Mouse (Mus musculus) yolk sac, embryonic 10.5 days (tissue): ENCODE measurements around the gene Gm45837.

Experiments used
- DNase-seq: peaks from one replicate; pipeline ENCODE4 v3.0.0-alpha.2; 2017; ENCODE audit warnings: low spot score

Gene Gm45837

DNA sequence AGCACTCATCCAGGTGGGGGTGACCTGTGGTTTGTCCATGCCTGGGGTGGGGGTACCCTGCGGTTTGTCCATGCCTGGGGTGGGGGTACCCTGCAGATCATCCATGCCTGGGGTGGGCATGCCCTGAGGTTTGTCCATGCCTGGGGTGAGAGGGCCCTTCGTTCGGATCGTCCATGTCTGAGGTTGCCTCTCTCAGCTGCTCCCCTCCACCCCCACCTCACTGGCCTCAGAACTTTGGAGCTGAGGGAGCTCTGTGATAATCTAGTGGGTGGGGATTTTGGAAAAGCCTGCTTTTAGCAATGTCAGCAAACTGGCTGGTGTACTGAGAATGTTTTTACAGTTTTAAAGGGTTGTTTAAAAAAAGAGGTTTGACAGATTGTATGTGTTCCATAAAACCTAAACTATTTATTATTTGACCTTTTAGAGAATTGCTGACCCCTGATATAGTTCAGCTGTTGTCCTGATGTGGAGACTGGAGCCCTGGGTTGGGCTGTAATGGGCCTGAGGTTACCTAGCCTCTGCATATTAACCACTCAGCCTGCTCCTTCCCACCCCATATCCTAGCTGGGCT, 18.7 kb upstream of the Gm45837 start:
- DNase-seq, result no peak

DNA sequence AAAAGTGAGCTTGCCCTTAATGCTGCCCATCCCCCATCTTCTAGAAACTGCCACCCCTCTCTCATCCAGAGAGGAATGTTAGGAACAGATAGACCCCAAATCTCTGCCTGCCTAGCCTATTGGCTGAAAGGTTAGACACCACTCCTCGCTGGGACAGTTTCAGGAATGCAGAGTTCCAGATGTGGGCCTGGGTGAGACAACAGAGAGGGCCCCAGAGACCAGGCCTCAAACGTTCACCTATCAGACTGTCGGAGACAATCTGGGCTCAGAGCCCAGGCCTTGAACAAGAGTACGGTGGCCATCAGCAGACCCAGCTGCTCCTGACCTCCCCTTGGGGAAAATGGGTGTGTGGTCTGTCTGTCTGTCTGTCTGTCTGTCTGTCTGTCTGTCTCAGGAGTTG, 17.7 kb upstream of the Gm45837 start:
- DNase-seq, result no peak

DNA sequence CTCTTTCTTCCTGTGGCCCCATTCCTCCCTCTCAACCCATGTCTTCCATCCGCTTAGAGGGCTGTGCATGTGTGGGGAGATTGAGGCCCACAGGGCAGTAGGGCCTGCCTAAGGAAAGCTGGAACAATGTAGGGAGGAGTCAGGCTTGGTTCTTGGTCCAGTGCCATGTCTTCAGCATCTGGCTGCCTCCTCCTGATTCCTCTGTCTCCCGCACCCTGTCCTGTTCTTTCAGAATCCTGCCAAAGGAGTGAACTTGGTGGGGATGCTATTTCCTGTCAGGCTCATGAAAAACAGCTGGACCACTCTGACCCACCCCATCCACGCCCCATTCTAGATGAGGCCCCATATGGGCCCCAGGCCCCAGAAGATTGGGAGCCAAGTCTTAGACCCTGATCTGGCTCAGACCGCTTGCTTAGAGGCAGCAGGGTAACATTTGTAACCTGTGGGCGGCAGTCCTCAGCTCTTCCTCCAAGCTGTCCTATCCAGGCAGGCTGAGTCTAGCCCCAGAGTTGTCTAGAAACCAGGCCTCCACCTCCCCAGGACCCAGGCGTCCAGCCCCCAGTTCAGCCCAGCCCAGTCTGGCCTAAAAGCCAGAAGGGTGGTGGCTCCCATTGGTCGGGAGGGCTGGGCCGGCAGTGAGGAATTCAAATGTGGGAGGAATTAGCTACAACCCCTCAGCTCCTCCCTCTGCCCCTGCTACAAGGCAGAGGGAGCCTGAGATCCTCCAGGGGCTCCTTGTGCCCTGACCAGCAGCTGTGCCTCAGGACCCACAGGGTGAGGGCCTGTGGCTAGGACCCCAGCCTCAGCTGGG, 16.8 kb upstream of the Gm45837 start:
- peak; percentile 67 for DNase-seq

DNA sequence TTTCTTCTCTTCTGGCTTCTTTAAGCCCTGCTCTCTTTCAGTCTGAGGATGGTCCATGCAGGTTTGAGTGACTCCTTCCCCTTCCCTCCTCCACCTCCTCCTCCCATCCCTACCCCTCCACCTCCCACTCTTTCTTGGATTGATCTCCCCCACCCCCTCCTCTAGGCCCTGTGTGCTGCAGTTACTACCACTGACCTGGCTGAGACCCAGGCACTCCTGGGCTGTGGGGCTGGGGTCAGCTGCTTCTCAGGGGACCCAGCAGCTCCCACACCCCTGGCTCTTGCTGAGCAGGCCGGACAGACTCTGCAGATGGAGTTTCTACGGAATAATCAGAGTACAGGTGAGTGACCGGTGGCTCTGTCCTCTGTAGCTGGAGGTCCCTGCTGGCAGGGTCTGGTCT, 16.1 kb upstream of the Gm45837 start:
- DNase-seq, result no peak

DNA sequence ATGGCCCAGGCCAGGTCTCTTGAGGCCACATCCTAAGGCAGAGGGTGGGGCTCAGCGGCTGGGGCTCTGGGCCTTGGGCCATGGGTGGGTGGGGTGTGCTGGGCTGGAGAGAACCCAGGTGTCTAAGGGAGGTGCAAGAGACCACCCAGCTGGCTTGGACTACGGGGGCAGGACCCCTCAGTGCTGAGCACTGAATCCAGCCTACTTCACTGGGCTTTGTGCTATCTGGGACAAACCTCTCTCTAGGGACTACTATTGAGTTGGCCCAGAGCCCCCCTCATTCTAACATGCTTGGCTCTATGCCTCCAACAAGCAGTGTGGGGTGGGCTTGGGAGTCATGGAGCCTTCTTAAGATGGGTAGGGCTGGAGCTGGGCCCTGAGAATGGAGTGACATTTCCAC, 15.2 kb upstream of the Gm45837 start:
- DNase-seq, result no peak

DNA sequence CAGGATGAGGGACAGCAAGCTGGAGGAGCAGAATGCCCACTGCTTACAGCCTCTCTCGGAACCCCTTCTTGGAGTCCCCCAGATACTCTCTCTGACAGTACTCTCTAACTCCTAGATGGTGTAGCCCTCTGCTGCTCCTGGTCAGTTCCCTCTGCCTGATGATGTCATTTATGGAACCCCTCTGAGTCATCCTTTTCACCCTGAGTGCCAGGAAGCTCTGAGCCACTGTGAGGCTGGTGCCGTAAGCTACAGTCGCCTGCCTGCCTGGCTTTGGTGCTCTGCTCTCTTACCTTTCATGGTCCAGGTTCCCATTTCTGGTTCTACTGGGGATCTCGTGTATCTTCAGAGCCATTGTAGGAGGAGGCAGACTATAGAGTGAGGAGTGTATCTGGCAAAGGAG, 13.5 kb upstream of the Gm45837 start:
- no peak for DNase-seq

DNA sequence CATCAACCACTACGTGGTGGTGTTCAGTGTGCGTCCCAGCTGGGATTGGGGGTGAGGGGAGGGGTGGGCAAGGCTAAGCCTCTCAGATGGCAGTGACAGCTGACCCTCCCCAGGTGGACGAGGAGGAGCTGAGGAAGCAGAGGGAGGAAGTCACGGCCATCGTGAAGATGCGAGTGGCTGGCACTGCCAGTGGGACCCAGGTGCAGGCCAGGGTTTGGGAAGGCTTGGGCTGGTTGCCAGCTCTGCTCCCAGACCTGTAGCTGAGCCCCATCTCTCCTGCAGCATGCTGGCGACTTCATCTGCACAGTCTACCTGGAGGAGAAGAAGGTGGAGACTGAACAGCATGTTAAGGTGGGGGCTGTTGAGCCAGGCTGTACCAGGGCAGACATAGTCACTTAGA, 9.2 kb upstream of the Gm45837 start:
- no peak for DNase-seq

DNA sequence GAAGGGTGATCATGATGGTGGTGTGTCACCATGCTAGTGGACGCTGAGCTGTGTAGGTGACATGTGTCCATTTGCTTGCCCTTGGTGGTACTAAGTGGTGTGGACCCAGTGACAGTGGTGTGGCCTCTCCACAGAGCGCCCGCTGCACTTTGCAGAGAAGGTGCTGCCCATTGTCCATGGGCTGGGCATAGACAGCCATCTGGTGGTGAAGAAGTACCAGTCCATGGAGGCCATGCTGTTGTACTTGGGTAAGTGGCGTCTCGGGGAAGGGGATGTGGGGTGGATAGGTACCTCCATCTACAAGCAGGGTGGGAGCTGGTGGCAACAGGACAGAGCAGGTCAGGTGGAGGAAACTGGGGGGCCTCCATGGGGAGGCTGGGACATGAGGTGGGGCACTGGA, 6.9 kb upstream of the Gm45837 start:
- no peak for DNase-seq

DNA sequence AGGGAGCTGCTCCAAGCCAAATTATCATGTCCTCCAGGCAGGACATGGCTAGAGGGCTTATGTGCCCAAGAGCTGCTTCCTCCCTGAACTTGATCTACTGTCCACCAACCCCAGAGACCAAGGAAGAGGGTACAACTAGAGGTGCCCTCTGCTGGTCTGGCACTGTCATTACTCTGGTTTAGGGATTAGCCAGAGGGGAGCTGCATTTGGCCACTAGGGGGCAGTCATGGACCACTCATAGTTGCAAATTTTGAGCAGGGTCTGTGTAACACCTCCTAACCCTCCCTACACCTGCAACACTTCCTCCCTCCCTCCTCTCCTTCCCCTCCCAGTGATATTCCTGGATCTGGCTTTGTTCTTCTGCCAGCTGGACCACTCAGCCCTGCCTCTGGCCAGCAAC, 2.1 kb downstream of the Gm45837 start:
- DNase-seq, result peak; percentile 46

DNA sequence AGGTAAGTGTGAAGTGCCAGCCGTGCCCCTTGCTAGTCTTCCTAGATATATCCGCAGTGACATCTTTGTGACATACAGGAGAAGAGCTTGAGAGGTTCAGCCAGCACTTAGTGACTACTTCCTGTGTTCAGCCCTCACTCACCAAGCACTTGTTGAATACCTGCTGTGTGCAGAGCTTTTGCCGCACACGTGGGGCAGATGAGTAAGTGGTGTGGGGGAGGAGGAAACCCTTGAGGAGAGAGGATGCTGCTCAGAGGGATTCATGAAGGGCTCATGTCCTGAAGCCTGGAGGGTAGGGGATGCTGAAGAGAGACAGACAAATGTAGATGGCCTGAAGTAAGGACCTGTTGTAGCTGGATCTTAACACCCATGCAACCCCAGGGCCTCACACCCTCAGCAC, 3.5 kb downstream of the Gm45837 start:
- no peak for DNase-seq

DNA sequence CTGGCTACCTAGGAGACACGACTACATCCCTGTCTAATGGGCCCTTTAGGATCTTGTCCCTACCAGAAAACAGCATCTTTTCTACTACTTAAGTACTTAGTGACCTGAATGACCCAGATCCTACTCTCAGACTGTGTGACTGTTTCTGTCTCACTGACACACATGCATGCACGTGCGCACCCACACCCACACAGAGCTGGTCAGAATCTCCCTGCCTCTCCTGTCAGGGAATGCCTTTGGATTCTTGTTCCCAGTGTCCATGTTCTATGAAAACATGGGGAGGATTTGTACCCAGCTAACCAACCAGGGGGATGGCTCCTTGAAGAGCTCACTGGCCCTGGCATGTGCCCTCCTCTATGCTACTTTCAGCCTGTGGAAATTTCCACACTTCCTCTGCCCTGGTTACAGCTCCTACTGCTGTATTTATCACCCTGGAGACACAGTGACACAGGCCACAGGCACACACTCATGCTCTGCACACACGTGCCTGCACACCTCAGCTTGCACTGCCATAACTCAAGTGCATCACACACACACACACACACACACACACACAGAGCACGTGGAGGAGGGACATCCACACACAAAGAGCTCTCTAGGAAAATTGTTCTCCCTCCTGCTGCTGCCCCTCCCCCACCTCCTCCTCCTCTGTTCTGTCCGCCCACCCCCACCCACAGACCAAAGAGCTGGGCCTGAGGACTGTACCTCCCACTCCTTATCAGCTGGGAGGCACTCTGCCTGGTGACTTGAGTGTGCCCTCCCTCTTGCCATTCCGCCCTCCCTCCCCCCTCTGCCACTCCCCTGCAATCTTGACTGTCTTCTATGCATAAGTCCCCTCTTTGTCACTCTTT, 4.2 kb downstream of the Gm45837 start:
- no peak for DNase-seq

DNA sequence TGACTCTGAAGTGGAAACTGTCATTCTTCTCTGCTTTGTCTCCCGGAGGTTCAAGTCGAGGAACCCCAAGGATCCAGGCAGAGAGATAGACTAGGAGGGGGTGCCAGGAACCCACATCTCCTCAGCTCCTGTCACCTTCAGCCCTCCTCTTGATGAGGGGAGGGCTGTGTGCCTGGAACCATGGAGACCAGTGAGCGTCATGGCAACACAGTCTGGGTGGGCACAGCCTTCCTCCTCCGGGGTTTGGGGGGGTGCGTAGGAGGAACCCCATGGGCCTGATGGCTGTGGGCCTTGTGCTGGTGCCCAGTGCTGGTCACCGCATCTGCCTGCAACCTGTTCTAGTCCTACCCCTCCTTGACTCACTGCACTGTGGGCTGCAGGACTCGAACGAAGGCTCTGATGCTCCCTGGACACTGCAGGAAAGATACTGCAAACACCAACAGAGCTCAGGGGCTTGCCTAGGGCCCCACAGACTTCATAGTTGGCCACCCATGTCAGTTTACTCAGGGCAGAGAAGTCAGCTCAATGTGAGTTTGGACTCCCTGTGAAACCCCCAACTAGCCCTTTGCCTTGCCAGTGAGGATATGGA, 4.9 kb downstream of the Gm45837 start:
- no peak for DNase-seq

DNA sequence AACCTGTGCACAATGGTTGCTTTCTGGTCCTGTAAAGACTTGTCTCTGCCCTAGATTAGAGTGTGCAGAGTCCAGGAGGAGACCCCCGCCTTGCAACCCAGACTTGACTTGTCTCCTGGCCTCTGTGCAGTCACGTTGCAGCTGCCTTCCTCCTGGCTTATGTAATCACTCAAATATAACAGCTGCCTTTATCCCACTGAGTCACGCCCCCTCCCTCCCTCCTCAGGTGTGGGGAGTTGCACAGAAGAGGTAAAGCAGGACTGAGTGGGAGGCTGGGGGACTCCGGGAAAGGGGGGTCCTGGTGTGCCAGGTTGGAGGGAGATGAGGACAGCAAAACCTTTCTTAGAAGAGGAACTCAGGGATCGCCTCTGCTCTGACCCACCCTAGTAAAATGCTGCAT, 5.7 kb downstream of the Gm45837 start:
- DNase-seq, result no peak

DNA sequence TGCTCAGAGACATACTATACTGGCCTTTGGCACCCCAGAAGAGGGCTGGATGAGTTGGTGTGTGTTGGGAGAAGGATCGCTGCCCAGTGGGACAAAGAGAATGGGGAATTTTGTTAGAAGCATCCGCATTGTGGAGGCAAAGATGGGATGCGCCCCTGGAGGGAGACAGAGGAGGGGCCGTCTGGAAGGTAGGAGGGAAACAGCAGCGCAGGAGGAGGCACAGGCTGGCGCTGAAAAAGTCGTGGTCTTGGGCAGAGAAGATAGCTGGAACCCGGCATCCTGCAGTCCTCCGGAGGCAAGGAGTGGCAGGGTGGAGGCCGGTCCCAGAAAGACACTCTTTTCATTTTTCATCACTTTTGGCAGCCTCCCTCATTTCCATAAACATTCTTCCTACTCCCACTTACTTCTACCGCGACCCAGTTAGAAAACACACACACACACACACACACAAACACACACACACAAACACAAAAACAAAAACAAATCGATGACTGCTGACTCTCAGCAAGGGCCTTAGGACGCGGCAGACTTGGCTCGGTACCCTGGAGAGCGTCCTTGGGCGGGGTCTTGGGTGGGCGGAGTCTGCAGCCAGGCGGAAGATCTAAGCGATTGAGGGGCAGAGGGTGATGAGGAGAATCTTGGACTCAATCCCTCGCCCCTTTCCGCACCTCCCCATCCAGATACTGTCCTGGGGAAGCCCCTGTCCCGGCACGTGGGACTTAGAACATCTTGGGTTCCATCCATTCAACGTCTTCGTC, 8.5 kb downstream of the Gm45837 start:
- no peak for DNase-seq

DNA sequence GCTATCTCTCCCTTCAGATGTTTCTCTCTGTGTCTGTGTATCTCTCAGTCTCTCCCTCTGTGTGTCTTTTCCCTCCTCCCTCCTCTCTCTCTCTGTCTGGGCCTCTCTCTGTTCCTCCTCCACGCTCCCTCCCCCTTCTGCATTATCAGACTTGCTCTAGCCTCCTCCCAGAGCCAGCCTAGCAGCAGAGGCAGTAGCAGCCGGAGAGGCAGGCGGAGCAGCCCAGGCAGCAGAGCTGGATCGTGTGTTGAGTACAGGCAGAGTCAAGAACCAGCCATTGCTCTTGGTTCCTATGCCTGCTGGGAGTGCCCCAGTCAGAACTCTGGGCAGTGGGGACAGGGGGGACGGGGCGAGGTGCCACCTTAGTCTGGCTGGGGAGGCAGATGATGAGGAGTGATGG, 10.8 kb downstream of the Gm45837 start, which contains the start of gene Pde2a:
TSS of gene Pde2a (plus strand) at position 163 of the 400 bp plus-strand sequence.
- DNase-seq, result no peak

DNA sequence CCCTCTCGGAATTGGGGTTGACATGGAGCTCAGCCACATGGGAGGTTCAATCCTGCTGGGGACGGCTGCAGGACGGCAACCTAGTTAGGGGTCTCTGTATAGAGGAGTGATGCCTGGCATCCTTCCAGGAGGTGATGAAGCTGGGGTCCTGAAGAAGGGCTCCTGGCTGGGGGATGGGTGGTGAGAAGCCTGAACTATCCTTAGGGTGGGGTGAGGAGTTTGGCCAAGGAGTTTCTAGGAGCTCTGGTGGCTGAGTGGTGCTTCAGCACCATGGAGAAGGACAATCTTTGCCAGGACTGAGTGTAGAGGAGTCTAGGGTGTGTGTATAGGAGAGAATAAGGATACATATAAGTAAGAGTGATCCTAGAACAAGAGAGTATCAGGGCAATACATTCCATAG, 11.4 kb downstream of the Gm45837 start:
- DNase-seq, result peak; percentile 23

DNA sequence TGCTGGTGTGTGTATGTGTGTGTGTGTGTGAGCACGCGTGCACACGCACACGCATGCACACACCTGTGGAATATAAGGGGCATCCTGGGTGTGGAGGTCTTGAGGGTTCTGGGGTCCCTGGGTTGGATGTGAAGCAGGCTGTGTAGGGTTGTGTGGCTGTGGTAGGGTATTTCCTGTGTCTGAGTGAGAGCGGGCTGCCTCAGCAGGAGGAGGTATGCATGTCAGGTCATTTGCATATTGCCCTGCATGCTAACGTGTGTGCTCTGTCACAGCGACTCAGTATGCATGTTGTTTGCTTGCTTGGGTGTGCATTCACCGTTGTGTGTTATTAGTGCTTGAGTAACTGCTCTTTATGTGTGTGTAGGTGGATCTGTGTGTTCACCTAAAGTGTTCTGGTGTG, 12.0 kb downstream of the Gm45837 start:
- no peak for DNase-seq

DNA sequence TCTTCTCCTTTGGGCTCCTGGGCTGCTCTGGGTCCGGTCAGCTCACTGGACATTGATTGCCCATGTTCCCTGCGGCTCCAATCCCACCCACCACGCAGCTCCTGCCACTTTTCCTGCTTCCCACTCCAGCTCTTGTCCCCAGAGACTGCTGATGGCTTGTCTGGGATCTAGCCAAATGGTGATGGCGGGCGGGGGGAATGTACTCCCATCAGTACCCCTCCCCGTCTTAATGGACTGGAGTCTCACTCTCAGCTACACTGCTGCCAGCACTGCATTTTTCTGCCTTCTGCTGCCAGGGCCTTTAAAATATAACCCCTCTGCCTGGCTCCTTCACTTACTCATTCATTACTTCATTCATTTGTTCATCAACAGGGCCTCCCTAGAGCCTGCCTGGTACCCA, 13.3 kb downstream of the Gm45837 start:
- no peak for DNase-seq

DNA sequence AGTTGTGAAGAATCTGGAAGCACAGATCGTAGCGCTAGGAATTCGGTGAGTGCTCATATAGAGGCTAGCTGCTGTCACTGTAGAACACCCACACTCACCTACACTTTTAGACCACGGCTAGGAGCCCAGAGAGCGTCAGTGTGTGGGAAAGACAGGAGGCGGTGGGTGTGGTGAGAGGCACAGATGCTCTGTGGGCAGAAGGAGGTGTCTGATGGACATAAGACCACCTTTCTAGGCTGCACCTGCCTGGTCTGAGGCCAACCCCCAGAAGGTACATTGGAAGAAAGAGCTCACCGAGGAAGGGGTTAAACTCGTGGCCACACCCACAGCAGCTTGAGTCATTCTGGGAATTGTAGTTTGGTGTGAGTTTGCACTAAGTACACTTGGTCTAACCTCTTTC, 16.0 kb downstream of the Gm45837 start:
- no peak for DNase-seq

DNA sequence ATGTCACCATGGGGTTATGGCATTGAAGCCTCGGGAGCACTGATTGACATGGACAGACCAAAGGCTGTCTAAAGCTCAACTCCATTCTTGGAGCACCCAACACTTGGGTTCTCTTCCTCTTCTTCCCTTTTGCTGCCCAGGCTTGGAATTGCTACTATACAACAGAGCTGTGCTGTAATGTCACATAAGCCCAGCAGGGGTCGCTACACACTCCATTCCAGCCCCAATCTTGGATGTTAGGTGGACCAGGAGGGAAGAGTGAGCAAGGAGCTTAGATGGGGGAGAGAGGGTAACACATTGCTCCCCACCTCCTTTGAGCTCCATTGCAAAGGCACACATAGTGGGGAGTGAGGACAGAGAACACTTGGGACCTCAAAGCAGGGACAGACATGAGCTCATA, 17.1 kb downstream of the Gm45837 start:
- no peak for DNase-seq

DNA sequence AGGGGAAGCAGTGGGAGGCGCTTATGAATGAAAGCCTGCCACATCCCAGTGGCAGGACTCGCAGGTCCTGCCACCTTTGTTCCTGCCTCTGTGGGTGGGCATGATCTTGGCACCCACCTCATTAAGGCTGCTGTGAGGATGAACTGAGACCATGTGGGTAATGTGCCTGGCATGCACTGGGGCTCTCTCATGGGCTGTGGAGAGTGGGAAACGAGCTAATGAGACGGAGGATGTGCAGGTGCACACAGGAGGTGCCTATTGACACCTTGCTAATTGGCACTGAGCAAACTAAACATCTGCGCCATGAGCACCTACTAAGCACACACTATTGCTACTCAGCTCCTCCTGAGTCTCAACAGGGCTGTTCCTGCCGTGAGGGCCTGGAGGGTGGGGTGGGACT, 24.4 kb downstream of the Gm45837 start:
- DNase-seq, result no peak

DNA sequence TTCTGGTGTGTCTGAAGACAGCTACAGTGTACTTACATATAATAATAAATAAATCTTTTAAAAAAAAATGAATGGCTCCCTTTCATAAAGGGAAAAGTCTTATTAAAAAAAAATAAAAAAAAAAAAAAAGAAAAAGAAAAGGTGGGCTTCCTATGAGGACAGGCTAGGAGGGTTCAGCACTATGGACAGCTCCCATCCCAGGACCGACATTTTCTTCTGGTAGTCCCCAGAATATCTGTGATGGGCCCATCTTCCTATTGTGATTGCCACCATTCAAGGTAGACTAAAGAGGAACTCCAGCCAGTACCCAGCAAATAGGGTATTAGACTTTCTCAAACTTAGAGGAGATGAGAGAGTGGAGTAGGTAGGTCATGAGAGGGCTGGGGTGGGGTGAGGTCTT, 27.2 kb downstream of the Gm45837 start:
- DNase-seq, result no peak
